Mouse (Mus musculus): ENCODE measurements at regions not wholly inside any gene's neighbourhood (a gene's known extent, or its start where the extent isn't known, plus 50 kb on each side); places are given as distances from the start of the nearest gene placed in this dataset.

GRCm38 (mm10) chr12:25265560-25266525 is 168.9 kb upstream of the Id2 start:
- no peak for DNase-seq (ENCODE audit: low read depth)

GRCm38 (mm10) chr12:25265066-25265465 is 168.1 kb upstream of the Id2 start:
- no peak for TF ChIP-seq POLR2A (IDR thresholded peaks at IDR 0.05; ENCODE audit: borderline replicate concordance, extremely low read depth, insufficient read depth, insufficient read length, poor library complexity, severe bottlenecking)
- TF ChIP-seq CTCF (IDR thresholded peaks at IDR 0.05; ENCODE audit: borderline replicate concordance, extremely low read depth, insufficient read depth, insufficient read length), result no peak
- no peak for DNase-seq (ENCODE audit: low read depth)

More at GRCm38 (mm10) chr12:25265560-25266525, 168.9 kb upstream of the Id2 start:
- TF ChIP-seq POLR2A (IDR thresholded peaks at IDR 0.05; ENCODE audit: borderline replicate concordance, extremely low read depth, insufficient read depth, insufficient read length, poor library complexity, severe bottlenecking) (no peak), CTCF (IDR thresholded peaks at IDR 0.05; ENCODE audit: borderline replicate concordance, extremely low read depth, insufficient read depth, insufficient read length) (no peak)

- TF ChIP-seq POLR2A (IDR thresholded peaks at IDR 0.05; ENCODE audit: borderline replicate concordance, extremely low read depth, insufficient read depth, insufficient read length, poor library complexity, severe bottlenecking), result no peak
- TF ChIP-seq CTCF (IDR thresholded peaks at IDR 0.05; ENCODE audit: borderline replicate concordance, extremely low read depth, insufficient read depth, insufficient read length), result no peak
- DNase-seq (ENCODE audit: low read depth), result no peak
Observed at GRCm38 (mm10) chr12:25264408-25264807, 167.5 kb upstream of the Id2 start.

GRCm38 (mm10) chr12:25262461-25262860 is 165.5 kb upstream of the Id2 start:
- TF ChIP-seq CTCF (IDR thresholded peaks at IDR 0.05; ENCODE audit: borderline replicate concordance, extremely low read depth, insufficient read depth, insufficient read length), result no peak
- no peak for TF ChIP-seq POLR2A (IDR thresholded peaks at IDR 0.05; ENCODE audit: borderline replicate concordance, extremely low read depth, insufficient read depth, insufficient read length, poor library complexity, severe bottlenecking)
- DNase-seq (ENCODE audit: low read depth), result no peak

- no peak for DNase-seq (ENCODE audit: low read depth)
- TF ChIP-seq CTCF (IDR thresholded peaks at IDR 0.05; ENCODE audit: borderline replicate concordance, extremely low read depth, insufficient read depth, insufficient read length), result no peak
- no peak for TF ChIP-seq POLR2A (IDR thresholded peaks at IDR 0.05; ENCODE audit: borderline replicate concordance, extremely low read depth, insufficient read depth, insufficient read length, poor library complexity, severe bottlenecking)
Observed at GRCm38 (mm10) chr12:25259123-25259522, 162.2 kb upstream of the Id2 start.

- DNase-seq (ENCODE audit: low read depth), result no peak
- TF ChIP-seq CTCF (IDR thresholded peaks at IDR 0.05; ENCODE audit: borderline replicate concordance, extremely low read depth, insufficient read depth, insufficient read length), result no peak
- TF ChIP-seq POLR2A (IDR thresholded peaks at IDR 0.05; ENCODE audit: borderline replicate concordance, extremely low read depth, insufficient read depth, insufficient read length, poor library complexity, severe bottlenecking), result no peak
Observed at GRCm38 (mm10) chr12:25256268-25256667, 159.3 kb upstream of the Id2 start.

- TF ChIP-seq POLR2A (IDR thresholded peaks at IDR 0.05; ENCODE audit: borderline replicate concordance, extremely low read depth, insufficient read depth, insufficient read length, poor library complexity, severe bottlenecking), result no peak
- TF ChIP-seq CTCF (IDR thresholded peaks at IDR 0.05; ENCODE audit: borderline replicate concordance, extremely low read depth, insufficient read depth, insufficient read length), result no peak
- no peak for DNase-seq (ENCODE audit: low read depth)
Observed at GRCm38 (mm10) chr12:25254716-25255115, 157.8 kb upstream of the Id2 start.

- DNase-seq (ENCODE audit: low read depth), result no peak
- TF ChIP-seq POLR2A (IDR thresholded peaks at IDR 0.05; ENCODE audit: borderline replicate concordance, extremely low read depth, insufficient read depth, insufficient read length, poor library complexity, severe bottlenecking) (no peak), CTCF (IDR thresholded peaks at IDR 0.05; ENCODE audit: borderline replicate concordance, extremely low read depth, insufficient read depth, insufficient read length) (no peak)
Observed at GRCm38 (mm10) chr12:25252776-25253510, 156.0 kb upstream of the Id2 start.

GRCm38 (mm10) chr12:25251411-25252171 is 154.7 kb upstream of the Id2 start:
- no peak for DNase-seq (ENCODE audit: low read depth)
- TF ChIP-seq POLR2A (IDR thresholded peaks at IDR 0.05; ENCODE audit: borderline replicate concordance, extremely low read depth, insufficient read depth, insufficient read length, poor library complexity, severe bottlenecking), result no peak
- TF ChIP-seq CTCF (IDR thresholded peaks at IDR 0.05; ENCODE audit: borderline replicate concordance, extremely low read depth, insufficient read depth, insufficient read length), result no peak

- DNase-seq (ENCODE audit: low read depth), result no peak
- TF ChIP-seq CTCF (IDR thresholded peaks at IDR 0.05; ENCODE audit: borderline replicate concordance, extremely low read depth, insufficient read depth, insufficient read length) (no peak), POLR2A (IDR thresholded peaks at IDR 0.05; ENCODE audit: borderline replicate concordance, extremely low read depth, insufficient read depth, insufficient read length, poor library complexity, severe bottlenecking) (no peak)
Observed at GRCm38 (mm10) chr12:25250881-25251280, 153.9 kb upstream of the Id2 start.
